Mouse (Mus musculus) gastrocnemius, postnatal 10 days (tissue): Measurements from ENCODE around the gene Pdcd1lg2. TPM values are rescaled to one million over a fixed set of nuclear protein-coding genes. Genes with fewer than 3 reads are reported as not detected.

ENCODE experiments used
- DNase-seq: peaks from one replicate; pipeline ENCODE4 v3.0.0; 2021; ENCODE audit warnings: mixed read lengths
- total RNA-seq, 2 experiments: library from RNA; stranded (reverse); gene quantifications; 2 replicates each; pipeline ENCODE4 v1.2.3; 2021

Gene Pdcd1lg2
- total RNA-seq, 2 experiments from 2014 or later, result not detected

- DNase-seq, result no peak
Observed at GRCm38 (mm10) chr19:29419946-29420345, 9.2 kb downstream of the Pdcd1lg2 start.

DNA sequence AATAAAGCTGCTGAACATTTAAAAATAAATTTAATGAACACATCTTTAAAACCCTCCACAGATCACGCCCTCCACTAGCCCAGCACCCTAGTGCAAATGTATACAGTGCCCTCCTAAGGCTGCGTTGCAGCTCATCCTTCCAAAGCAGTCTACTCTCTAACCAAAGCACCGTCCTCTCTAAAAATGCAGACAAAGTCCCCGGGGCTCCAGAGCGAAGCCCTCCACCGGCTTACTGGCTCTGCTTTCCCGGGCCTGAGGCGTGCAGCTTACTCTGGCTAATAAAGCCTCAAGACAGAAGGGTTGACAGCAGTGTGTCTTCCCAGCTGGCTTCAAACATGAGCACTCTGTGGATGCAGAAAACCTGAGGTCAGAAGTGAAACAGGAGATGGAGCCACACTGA is 9.7 kb downstream of the Pdcd1lg2 start:
- DNase-seq, result no peak

GRCm38 (mm10) chr19:29422013-29422645 is 11.4 kb downstream of the Pdcd1lg2 start:
- no peak for DNase-seq

- no peak for DNase-seq
Observed at GRCm38 (mm10) chr19:29422796-29423195, 12.1 kb downstream of the Pdcd1lg2 start.

GRCm38 (mm10) chr19:29430516-29430915 is 19.8 kb downstream of the Pdcd1lg2 start:
- no peak for DNase-seq

DNA sequence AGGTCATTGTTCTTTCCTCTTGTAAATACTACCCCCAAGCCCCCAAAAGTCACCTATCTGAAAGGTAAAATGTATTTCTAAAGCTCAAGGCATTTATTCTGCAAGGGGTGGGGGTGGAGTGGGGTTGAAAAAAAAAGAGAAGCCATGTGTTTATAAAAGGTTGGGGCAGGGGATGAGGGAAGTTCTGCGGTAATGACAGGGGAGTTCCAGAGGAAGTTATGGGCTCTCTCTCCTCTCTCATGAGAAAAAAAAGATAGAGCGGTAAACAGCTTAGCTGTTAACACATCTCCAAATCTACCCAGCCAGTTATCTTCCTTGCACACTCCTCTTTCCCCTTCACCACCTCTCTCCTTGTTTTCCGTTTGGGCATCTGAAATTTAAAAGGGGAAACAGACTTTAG is 20.2 kb downstream of the Pdcd1lg2 start:
- no peak for DNase-seq

- DNase-seq, result no peak
Observed at GRCm38 (mm10) chr19:29436793-29437479, 26.2 kb downstream of the Pdcd1lg2 start.

- no peak for DNase-seq
Observed at GRCm38 (mm10) chr19:29437849-29438248, 27.1 kb downstream of the Pdcd1lg2 start.

- no peak for DNase-seq
Observed at GRCm38 (mm10) chr19:29439242-29439641, 28.5 kb downstream of the Pdcd1lg2 start.

DNA sequence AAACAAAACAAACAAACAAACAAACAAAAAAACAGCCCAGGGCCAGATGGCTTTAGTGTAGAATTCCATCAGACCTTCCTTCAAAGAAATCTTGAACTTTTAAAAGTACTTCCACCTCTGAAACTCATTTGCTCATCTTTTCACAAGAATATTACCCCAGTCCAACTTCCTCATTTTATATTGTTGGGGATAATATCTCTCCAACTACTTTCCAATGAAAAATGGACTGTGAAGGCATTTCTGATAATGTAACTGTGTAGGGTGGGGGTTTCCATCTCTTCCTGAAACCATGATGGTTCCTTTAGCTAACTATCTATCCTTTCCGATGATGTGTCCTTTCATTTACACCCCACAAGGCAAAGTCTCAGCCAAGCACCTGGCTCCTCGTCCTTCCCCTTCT is 31.8 kb downstream of the Pdcd1lg2 start:
- DNase-seq, result no peak

GRCm38 (mm10) chr19:29444364-29444763 is 33.6 kb downstream of the Pdcd1lg2 start:
- no peak for DNase-seq

- DNase-seq, result no peak
Observed at GRCm38 (mm10) chr19:29448373-29448772, 37.7 kb downstream of the Pdcd1lg2 start.

DNA sequence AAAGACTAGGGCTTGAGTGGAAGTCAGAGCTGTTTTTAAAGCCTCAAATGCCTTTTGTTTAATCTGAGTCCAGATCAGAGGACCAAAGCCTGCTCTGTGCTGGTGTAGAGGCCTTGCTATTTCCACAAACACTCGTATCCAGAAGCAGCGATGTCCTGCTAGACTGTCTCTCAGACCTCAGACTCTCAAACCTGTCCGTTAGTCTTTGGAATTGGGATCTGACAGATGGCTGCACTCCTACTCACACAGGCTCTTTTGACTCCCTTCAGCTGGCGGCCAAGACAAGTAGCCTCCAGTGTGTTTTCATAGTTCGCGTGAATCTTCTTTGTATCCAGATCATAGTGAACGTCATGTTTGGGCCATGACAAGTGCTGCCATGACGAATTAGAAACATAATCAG is 39.7 kb downstream of the Pdcd1lg2 start:
- DNase-seq, result no peak

GRCm38 (mm10) chr19:29454141-29454601 is 43.5 kb downstream of the Pdcd1lg2 start:
- no peak for DNase-seq

DNA sequence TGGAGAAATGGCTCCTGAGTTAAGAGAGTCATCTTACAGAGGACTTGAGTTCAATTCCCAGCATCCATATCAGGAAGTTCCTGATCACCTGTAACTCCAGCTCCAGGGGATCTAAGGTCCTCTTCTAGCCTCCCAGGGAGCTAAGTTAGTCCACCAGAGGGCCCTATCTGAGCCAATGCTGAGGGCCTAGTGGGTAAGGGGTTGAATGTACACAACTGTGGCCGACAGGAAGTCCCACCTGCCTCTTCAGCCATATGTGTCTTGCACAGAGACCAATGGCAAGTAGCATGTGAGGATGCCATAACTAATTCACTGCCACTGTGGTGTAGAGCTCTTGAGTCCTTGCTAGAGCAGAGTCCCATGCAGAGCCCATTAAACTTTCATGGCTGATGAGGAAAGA is 44.4 kb downstream of the Pdcd1lg2 start:
- DNase-seq, result no peak

- no peak for DNase-seq
Observed at GRCm38 (mm10) chr19:29457982-29458381, 47.3 kb downstream of the Pdcd1lg2 start.

DNA sequence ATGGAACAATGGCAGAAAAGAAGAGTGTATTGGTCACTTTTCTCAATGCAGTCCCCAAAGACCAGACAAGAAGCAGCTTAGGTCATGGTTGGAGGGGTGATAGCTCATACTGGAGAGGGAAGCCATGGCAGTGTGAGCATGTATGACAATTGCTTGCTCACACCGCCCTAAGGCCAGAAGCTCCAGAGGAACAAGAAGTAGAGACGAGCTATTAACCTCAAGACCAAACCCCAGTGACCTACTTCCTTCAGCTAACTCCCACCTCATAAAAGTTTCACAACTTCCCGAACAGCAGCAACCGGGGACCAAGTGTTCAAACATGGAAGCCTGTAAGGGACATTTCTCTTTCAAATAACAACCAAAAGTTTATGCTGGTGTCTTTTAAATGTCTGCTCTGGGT is 51.7 kb downstream of the Pdcd1lg2 start:
- no peak for DNase-seq

- no peak for DNase-seq
Observed at GRCm38 (mm10) chr19:29463645-29464395, 53.1 kb downstream of the Pdcd1lg2 start.

- no peak for DNase-seq
Observed at GRCm38 (mm10) chr19:29466819-29467218, 56.1 kb downstream of the Pdcd1lg2 start.

DNA sequence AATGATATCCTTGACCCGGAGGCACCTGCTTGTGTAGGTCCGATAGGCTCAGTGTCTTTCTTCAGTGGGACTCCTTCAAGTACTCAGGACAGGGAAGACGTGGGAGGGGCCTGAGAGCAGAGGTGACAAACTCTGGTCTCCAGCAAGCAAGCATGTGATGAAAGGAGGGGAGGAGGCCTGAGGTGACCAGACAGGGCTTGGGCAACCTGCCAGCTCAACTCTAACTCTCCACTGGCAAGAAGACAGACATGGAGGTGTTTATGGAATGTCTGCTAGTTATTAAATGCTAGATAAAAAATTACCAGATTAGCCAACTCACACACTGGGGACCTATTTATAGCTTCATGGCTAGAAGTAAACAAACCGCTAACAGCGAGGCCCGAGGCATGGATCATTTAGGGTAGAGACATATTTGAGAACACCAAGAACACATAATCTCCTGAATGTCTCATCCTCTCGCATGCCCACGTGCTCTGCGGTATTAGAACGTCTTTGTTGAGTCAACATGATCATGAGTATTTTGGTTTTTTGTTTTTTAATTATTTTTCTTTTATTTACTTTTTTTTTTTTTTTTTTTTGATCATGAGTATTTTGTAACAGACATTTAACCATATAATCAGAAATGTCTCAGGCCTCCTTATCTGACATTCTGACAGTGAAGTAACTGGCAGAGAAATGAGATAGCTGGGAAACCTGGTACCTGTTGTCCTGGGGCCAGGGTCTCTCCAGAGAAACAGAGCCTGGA is 58.4 kb downstream of the Pdcd1lg2 start:
- peak; percentile 24 for DNase-seq

DNA sequence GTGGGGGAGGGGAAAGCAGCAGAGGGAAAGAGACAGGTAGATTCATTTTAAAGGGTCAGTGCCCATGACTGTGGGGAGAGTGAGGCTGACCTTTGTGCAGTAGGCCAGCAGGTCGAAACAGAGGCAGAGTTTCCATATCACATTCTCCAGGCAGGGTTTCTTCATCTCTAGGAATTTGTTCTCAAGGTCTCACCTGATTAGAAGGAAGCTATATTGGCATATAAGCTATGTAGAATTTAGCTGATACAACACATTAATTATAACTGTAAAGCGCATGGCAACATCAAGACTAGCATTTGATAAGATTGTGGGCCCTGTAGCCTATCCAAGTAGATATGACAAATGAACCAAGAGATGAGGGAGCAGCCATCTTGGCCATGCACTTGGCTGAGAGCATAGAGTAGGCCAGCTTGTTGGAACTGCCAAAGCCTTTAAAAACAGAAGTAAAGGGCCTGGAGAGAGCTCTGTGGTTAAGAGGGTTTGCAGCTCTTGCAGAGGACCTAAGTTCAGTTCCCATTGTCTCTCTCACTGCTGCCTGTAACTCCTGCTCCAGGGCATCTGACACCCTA is 59.1 kb downstream of the Pdcd1lg2 start:
- DNase-seq, result no peak

DNA sequence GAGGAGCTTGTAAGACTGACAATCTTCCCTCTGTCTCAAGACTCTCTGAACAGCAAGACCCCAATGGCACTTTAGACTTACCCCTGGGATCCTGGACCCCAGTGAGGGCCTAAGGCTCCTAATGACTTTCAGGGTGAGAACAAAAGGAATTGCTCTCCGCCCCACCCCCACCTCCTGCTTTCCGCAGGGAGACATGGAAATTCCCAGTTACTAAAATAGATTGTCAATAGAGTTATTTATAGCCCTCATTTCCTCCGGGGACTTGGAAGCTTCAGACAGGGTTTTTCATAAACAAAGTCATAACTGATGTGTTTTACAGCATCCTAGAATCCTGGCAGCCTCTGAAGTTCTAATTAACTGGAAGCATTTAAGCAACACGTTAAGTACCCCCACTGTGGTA is 59.9 kb downstream of the Pdcd1lg2 start:
- peak; percentile 38 for DNase-seq
